Mouse (Mus musculus) mature B cell (primary cell): ENCODE measurements around the gene Cd47.

Experiments
- in situ Hi-C: fragments of 300-500 bp; cut with MboI; formaldehyde crosslinking; loops from 2 replicates; pipeline ENCODE4 v1.14.3; 2019

The Cd47 gene

GRCm38 (mm10) chr16:49799597-49800561, at the start of gene Cd47:
TSS of gene Cd47 (plus strand) at chr16:49800533.
- in situ Hi-C loops = no loop called here

DNA sequence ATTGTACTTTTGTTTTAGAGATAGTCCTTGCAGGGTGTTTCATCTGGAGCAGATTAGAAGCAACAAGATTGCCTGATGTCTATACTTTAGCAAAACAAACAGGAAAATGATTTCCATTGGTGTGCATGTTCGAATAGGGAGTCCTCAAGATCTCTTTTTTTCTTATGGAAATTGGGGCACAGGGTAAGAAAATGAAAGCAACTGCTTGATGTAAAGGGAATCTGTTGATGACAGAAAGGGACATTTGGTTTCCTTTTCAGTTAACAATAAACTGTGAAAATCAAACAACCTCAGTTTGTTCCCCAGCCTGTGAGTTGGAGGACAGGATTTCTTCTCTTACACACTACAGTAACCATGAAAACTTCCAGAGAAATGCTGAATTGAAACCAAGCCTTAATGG, 47.4 kb upstream of the Cd47 start:
- in situ Hi-C loops = no loop called here

GRCm38 (mm10) chr16:49753318-49753717, 47.0 kb upstream of the Cd47 start:
- in situ Hi-C loops = no loop called here

DNA sequence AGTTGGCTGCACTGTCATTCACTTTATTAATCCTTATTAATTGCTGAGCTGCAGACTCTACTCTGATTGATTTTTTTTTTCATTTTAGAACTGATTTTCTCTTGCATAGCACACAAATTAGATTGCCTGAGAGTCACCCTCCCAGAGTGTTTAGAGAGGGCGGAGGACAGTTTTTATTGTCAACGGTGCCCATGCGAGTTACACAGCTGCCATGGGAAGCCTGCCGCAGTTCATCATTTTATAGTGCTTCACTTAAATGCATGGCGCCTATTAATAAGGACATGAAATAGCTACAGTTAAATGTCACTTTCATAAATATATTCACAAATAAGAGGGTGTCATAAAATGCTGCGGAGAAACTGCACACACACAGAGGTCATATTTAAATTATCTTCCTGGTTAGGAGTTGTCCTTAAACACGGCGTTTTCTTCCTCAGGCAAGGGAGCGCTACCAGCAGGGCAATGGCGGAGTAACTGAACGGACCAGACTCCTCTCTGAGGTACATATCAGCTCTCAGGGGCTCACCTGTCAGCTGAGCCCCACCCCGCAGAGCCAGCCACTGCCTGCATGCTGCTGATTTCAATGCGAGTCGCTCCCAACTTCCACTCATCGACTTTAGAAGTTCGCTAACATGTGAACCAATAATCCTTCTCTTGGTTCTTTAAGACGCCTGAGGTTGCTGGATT, 39.7 kb upstream of the Cd47 start:
- in situ Hi-C loops = loop anchor here (10.0 kb wide), 1 partner anchor 284 kb away; no protein-coding TSS in a partner anchor

- in situ Hi-C loops = loop anchor here (10.0 kb wide), 1 partner anchor 283 kb away; no protein-coding TSS in a partner anchor
Observed at GRCm38 (mm10) chr16:49761981-49762380, 38.4 kb upstream of the Cd47 start.

DNA sequence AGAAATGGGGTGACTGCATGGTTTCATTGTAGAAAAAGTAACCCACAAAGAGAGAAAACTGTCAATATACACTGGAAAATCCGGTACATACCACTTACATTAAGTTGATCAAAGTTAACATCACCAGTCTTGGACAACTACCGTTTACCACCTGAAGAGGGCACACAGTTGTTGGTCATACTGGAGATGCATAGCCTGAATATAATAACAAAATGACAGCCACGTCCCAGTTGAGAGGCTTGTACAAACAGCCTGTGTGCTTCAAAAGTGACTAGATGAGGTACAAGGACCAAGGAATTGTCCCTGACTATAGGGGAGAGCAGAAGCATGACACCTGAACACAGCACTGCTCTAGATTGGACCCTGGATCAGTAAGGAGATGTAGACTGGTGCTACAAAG, 34.0 kb upstream of the Cd47 start:
- in situ Hi-C loops = loop anchor here (5.0 to 10.0 kb wide), 2 partner anchors 86 to 278 kb away; no protein-coding TSS in a partner anchor

DNA sequence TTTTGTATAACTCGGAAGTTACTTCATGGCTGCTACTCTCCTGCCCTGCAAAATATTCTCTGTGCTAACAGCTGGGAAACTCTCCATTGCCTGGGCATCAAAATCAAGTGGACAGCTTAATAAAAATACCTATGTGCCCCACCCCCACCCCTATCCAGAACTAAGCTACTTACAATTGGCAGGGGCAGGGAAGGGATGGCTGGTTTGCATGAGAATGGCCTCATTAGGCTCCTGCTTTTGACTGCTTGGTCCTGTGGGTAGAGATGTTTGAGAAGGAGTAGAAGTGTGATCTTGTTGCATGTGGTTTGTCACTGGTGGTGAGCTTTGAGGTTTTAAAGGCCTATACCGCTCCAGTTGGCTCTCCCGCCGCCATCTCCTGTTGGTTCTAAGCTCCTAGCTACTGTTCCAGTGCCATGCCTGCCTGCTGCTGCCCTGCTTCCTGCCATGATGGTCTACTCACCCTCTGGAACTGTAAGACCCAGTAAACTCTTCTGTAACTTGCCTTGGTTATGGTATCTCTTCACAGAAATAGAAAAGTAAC, 31.8 kb upstream of the Cd47 start:
- in situ Hi-C loops = loop anchor here (5.0 to 10.0 kb wide), 2 partner anchors 84 to 276 kb away; no protein-coding TSS in a partner anchor

DNA sequence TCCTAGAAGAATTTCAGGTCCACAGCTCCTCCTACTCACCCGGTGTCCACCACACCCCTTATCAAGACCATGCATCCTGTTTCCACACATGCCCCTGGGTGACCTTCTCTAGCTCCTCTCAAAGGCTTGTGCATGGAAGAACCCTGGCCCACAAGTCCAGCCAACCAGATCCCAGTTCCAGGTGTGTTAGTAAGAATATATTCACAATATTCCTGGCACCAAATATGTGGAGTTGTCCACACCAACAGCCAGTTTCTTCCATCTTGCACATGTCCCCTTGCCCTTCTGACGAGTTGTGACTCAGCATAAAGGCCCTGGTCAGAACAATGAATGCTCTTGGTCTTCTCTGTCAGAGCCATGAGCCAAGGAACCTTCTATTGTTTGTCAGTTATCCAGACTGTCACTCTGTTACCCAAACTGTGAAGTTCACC, 30.5 kb upstream of the Cd47 start:
- in situ Hi-C loops = loop anchor here (5.0 to 10.0 kb wide), 2 partner anchors 82 to 275 kb away; no protein-coding TSS in a partner anchor

DNA sequence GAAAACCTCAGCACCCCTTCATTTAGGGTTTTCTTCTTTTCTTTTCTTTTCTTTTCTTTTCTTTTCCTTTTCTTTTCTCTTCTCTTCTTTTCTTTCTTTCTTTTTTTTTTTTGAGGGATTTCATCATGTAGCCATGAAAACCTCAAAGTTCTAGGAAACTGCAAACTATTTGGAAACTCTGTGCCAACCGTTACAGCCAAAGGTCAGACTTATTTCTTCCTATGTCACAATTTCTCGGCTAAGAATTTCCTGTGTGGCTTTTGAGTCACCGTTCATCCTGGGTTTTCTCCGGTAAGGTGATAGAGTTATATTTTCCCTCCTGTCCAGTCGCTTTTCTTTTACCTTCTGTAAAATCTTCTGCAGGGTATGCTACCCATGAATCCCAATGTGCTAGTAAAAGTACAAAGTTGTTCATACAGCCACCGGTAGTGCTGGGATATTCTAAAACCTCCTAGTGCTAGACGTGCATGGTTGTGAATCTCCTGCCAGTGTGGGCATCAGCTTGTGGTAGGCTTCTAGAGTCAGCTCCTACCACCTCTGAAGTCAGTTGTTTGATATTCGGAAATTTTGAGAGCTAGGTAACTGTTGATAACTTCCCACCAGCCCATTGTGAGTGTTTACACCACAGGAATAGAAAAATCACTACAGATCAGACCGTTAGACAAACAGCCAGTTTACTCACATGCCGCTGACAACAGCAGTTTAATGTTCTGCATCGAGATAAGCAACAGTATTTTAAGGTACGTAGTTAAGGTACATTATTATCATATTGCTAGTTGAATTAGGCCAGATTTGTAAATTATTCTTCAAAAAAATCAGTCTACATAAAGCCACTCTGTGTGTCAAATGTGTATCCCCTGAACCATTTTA, 29.8 kb upstream of the Cd47 start:
- in situ Hi-C loops = no loop called here

- in situ Hi-C loops = no loop called here
Observed at GRCm38 (mm10) chr16:49771609-49772396, 28.5 kb upstream of the Cd47 start.

GRCm38 (mm10) chr16:49772576-49772975, 27.8 kb upstream of the Cd47 start:
- in situ Hi-C loops = no loop called here

DNA sequence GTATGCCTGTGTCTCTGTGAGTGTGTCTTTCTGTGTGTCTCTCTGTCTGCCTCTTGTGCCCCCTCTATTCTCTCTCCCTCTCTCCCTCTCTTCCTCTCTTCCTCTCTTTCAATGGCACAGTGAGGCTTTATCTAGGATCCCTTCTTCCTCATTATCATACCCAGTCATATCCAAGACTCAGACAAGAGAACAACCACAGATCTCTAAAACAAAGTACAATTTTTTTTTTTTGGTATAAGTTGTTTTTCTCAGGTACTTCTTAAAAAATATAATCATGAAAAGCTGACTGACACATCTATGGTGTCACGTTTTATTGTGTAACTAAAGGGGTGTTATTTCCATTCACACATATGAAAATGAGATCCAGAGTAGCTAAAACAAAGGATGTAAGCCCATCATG, 27.3 kb upstream of the Cd47 start:
- in situ Hi-C loops = no loop called here

DNA sequence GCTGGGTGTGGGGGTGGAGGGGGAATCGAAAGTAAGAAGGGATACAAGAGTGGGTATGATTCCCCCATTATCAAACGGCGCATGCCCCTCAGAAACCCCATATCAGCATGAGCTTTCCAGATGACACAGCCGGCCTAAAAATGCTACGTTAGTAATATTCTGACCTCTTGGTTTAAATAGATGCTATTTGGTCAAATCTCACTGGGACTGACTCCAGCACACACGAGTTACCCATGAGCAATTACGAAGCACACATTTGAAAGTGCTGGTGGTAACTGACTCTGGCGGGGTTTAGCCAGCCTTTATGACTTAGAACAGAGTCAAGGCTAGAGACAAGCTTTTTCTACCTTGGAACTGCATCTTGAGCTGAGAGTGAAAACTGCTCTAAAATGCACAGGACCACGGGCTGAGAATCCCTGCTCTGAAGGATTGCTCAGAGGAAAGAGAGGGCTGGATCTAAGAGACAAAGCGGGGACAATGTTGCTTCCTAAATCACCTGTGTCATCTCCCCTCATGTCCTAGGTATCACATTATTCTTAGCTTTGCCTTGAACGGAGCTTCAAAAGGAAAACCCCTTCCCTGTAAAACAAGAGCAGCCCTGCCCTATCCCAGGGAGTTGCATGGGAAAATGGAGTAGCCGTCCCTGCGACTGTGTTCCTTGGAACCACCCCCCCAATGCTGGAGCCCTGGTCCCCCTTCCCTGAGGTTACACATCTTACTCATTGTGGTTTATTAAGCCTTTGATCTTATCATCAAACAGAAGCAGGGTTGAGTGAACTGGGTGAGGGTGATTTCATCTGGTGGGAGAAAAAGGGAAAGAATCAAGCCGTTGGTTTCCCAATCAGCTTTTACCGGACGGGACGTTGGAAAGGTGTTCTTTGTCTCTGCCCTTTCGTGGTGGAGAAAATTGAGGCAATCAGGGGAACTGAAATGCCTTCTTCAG, 26.0 kb upstream of the Cd47 start:
- in situ Hi-C loops = no loop called here

- in situ Hi-C loops = no loop called here
Observed at GRCm38 (mm10) chr16:49775002-49775966, 25.0 kb upstream of the Cd47 start.

- in situ Hi-C loops = no loop called here
Observed at GRCm38 (mm10) chr16:49776981-49777380, 23.4 kb upstream of the Cd47 start.

- in situ Hi-C loops = no loop called here
Observed at GRCm38 (mm10) chr16:49781556-49782156, 18.7 kb upstream of the Cd47 start.

- in situ Hi-C loops = no loop called here
Observed at GRCm38 (mm10) chr16:49783369-49783768, 17.0 kb upstream of the Cd47 start.

- in situ Hi-C loops = no loop called here
Observed at GRCm38 (mm10) chr16:49786116-49786515, 14.2 kb upstream of the Cd47 start.
